Mouse (Mus musculus) liver, adult 2 months (tissue): ENCODE results near the gene Zeb2.

Experiments used
- CTCF ChIP-seq: fragments of 200-500 bp; IDR thresholded peaks from 2 replicates; pipeline ENCODE4 v1.5.1; 2011; ENCODE audit warnings: low read depth, low read length, control low read depth
- POLR2A ChIP-seq: fragments of 200-500 bp; IDR thresholded peaks from 2 replicates; pipeline ENCODE4 v1.6.1; 2011; ENCODE audit warnings: low read length, control low read depth; ENCODE audit not compliant: insufficient read depth; ENCODE audit errors: extremely low read depth

DNA sequence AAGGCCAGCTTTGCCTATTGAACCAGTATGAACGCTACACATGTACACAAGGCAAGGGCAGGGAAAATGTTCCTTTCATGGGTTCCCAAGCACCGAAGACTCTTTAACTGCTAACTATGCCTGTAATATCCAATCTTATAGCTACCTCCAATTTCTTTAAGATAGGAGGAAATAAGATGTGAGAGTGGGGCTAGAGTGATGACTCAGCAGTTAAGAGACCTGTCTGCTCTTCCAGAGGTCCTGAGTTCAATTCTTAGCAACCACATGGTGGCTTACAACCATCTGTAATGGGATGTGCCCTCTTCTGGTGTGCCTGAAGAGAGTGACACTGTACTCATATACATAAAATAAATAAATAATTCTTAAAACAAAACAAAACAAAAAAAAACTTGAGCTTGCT is 172.5 kb downstream of the Zeb2 start:
- TF ChIP-seq POLR2A (no peak), CTCF (no peak)
